Mouse (Mus musculus): ENCODE measurements around the gene Arhgap45. TPM values are rescaled to one million over a fixed set of nuclear protein-coding genes. Genes with fewer than 3 reads are reported as not detected.

The Arhgap45 gene
- polyA plus RNA-seq, 1 experiment from 2014 or later, result 1.9 TPM

DNA sequence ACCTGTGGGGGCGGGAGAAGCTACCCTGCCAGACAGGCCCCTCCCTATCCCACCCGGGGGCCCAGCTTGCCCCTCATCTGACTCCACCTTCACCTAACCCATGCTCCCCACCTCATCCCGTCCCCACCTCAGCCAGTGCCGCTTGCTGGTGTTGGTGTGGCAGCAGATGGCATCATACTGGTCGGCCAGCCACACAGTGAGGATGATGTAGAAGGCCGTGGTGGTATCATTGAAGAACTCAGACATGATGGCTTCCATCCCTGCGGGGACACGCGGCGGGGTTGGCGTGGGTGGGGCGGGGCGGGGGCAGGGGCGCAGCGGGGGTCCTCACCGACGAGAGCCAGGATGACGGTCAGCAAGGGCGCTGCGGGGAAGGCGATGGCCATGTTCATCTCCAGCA, 38.4 kb upstream of the Arhgap45 start:
- peaks cover 21% of the 10 kb centered on the region for H3K4me1 ChIP-seq
- WGBS, result 94% methylated on average over 21 of the region's 21 CpGs
- H3K9me3 ChIP-seq, result no peaks in the 10 kb centered on the region
- H3K36me3 ChIP-seq (replicated peaks), result peaks cover 42% of the 10 kb centered on the region
- no peak overlapping the region for H3K27ac ChIP-seq
- no peak overlapping the region for H3K4me2 ChIP-seq
- ATAC-seq (replicated peaks), result no peak
- H3K27me3 ChIP-seq (replicated peaks), result peaks cover 1% of the 10 kb centered on the region; the same call in 1 of the 2 replicates
- no peak overlapping the region for H3K4me3 ChIP-seq
- no peak overlapping the region for H3K9ac ChIP-seq

DNA sequence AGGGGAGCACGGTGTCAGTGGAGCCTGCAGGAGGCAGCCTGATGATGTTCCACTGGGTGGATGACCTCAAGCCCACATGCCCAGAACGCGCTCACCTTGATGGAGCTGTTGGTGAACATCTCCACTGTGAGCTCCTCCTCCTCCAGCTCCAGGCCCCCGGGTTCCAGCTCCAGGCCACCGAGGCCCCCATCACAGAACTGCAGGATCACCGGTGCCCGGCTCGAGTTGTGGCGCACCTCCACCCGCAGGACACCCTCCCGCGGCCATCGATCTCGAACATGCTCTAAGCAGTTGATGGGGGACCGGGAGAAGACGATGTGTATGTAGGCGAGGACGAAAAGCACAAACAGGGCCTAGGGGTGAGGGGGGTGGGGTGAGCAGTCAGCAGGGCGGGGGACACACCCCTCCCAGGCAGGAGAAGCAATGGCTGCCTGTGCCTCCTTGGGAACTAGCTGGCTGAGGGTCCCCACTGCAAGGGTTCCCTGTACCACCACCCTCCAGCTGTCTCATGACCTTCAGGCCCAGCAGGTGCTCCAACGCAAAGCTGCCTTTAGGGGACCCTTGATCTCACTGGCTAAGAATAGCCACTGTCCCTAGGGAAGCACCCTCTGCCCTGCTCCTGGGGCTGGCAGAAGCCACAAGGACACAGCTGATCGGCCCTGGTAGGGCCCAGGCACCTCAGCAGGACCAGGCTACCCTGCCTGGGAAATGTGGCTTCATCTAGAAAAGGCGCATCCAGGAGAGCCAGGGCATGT, 36.9 kb upstream of the Arhgap45 start:
- no peak overlapping the region for H3K9ac ChIP-seq
- no peak for ATAC-seq (replicated peaks)

DNA sequence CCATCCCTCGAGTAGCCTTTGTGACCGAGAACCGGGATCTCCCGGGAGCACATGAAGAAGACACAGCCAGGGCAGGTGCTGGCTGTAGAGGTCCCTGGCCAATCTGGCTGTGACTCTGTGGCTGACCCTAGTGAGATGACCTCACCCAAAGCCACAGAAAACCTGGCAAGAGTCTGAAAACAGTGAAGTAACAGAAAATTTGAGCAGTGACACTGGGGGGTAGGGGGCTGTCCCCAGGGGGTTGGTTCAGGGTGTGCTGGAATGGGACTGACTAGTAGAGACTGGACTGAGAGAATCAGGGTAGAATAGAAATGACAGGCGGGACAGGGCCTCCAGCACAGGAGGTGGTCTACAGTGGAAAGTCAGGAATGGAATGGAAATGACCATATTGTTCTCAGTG, 33.2 kb upstream of the Arhgap45 start:
- WGBS, result 71% methylated on average over 5 of the region's 5 CpGs
- Histone ChIP-seq H3K27ac (peak overlapping the region; percentile 93), H3K4me2 (peak overlapping the region; percentile 79), H3K36me3 (replicated peaks) (peaks cover 12% of the 10 kb centered on the region), H3K4me3 (peak overlapping the region; percentile 74), H3K27me3 (replicated peaks) (peaks cover 15% of the 10 kb centered on the region), H3K9ac (peak overlapping the region; percentile 89), H3K4me1 (peaks cover 47% of the 10 kb centered on the region), H3K9me3 (no peaks in the 10 kb centered on the region)
- no peak for ATAC-seq (replicated peaks)

More for the DNA sequence above, 36.9 kb upstream of the Arhgap45 start:
- H3K4me2 ChIP-seq, result no peak overlapping the region
- no peaks in the 10 kb centered on the region for H3K27me3 ChIP-seq (replicated peaks)
- no peak overlapping the region for H3K4me3 ChIP-seq
- no peaks in the 10 kb centered on the region for H3K9me3 ChIP-seq
- WGBS, result 91% methylated on average over 22 of the region's 22 CpGs
- peaks cover 42% of the 10 kb centered on the region for H3K36me3 ChIP-seq (replicated peaks)
- H3K4me1 ChIP-seq, result peaks cover 28% of the 10 kb centered on the region
- no peak overlapping the region for H3K27ac ChIP-seq

DNA sequence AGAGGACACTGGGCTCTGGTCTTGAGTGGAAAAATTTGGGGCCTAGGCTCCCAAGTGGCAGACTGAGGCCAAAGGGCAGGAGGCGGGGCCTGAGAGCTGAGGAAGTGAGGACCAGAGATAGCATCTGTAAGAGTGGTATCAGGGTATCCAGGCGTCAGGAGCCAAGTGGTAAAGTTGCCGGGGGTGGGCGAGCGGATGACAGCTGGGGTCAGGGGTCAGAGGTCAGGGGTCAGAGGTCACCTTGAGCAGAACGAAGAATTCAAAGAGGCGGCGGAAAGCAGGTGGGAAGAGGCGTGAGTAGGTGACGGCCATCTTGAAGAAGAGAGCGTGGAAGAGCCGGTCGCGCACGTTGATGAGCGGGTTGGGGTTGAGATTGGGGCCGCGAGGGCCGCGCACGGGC, 32.8 kb upstream of the Arhgap45 start:
- no peak for ATAC-seq (replicated peaks)

DNA sequence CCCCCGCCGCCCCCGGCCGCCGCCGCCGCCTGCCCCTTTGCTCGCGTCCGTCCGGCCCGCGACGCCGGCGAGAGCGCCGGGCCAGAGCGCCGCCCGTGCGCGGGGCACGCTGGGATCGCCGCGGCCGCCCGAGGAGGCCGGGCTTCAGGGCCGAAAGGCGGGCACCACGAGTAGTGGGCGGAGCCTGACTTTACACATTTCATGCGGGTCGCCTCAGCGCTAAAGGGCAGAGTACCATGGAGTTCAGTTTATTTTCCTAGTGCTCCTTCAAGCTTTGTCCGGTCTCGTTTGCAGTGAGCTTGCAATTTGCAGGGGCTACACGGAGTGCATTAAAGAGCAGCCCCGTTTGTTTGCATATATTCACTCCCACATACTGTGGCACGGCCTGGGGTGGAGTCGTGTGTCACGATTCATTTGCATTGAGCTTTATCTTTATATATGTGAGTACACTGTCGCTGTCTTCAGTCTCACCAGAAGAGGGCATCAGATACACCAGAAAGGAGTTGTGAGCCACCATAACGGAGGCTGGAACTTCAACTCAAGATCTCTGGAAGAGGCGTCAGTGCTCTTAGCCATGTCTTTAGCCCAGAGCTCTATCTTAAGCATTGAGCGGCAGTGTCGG, 32.1 kb upstream of the Arhgap45 start, which contains the start of gene Tmem259:
Gene Tmem259, minus strand, starts transcription at position 136 of the 622 bp plus-strand sequence.
- peaks cover 26% of the 10 kb centered on the region for H3K27me3 ChIP-seq (replicated peaks)
- peaks cover 55% of the 10 kb centered on the region for H3K4me1 ChIP-seq
- peak within 1 kb of the TSS; percentile 93 for H3K27ac ChIP-seq
- peak within 1 kb of the TSS; percentile 89 for H3K9ac ChIP-seq
- 0 out of 2 replicates have a peak, but pooled peaks cover 1% of the 10 kb centered on the region for H3K36me3 ChIP-seq (replicated peaks)
- H3K9me3 ChIP-seq, result no peaks in the 10 kb centered on the region
- peak within 1 kb of the TSS; percentile 74 for H3K4me3 ChIP-seq
- WGBS, result under 1% methylated on average over 48 of the region's 49 CpGs
- H3K4me2 ChIP-seq, result peak within 1 kb of the TSS; percentile 79
- peak; percentile 83 for ATAC-seq (replicated peaks)

More for the DNA sequence above, 32.8 kb upstream of the Arhgap45 start:
- H3K27ac ChIP-seq, result peak overlapping the region; percentile 93
- H3K4me3 ChIP-seq, result peak overlapping the region; percentile 74
- peak overlapping the region; percentile 79 for H3K4me2 ChIP-seq
- no peaks in the 10 kb centered on the region for H3K9me3 ChIP-seq
- H3K4me1 ChIP-seq, result peaks cover 51% of the 10 kb centered on the region
- H3K36me3 ChIP-seq (replicated peaks), result peaks cover 8% of the 10 kb centered on the region
- 3% methylated on average over 18 of the region's 21 CpGs for WGBS
- peaks cover 20% of the 10 kb centered on the region for H3K27me3 ChIP-seq (replicated peaks)
- H3K9ac ChIP-seq, result peak overlapping the region; percentile 89

DNA sequence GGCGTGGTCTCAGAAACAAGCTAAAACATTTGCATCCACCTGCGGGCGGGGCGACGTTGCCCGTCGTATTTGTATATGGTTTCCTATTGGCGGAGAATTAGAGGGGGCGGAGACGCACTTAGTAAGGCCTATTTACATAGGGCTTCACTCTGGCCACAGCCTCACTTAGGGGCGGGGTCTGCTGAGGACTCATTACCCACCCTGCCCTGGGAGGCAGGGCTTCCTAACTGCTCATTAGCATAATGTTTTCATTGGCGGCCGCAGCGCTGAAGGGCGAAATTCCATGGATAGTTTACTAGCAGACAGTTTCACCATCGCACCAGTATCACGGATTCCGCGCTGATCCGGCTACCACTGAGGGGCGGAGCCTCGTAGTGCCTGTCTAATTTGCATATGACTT, 31.6 kb upstream of the Arhgap45 start:
- Histone ChIP-seq H3K9me3 (no peaks in the 10 kb centered on the region), H3K9ac (peak overlapping the region; percentile 89), H3K36me3 (replicated peaks) (no peaks in the 10 kb centered on the region), H3K4me3 (peak overlapping the region; percentile 74), H3K27me3 (replicated peaks) (peaks cover 32% of the 10 kb centered on the region), H3K27ac (peak overlapping the region; percentile 93), H3K4me1 (peaks cover 55% of the 10 kb centered on the region), H3K4me2 (peak overlapping the region; percentile 79)
- peak; percentile 94 for ATAC-seq (replicated peaks)
- under 1% methylated on average over 22 of the region's 22 CpGs for WGBS

DNA sequence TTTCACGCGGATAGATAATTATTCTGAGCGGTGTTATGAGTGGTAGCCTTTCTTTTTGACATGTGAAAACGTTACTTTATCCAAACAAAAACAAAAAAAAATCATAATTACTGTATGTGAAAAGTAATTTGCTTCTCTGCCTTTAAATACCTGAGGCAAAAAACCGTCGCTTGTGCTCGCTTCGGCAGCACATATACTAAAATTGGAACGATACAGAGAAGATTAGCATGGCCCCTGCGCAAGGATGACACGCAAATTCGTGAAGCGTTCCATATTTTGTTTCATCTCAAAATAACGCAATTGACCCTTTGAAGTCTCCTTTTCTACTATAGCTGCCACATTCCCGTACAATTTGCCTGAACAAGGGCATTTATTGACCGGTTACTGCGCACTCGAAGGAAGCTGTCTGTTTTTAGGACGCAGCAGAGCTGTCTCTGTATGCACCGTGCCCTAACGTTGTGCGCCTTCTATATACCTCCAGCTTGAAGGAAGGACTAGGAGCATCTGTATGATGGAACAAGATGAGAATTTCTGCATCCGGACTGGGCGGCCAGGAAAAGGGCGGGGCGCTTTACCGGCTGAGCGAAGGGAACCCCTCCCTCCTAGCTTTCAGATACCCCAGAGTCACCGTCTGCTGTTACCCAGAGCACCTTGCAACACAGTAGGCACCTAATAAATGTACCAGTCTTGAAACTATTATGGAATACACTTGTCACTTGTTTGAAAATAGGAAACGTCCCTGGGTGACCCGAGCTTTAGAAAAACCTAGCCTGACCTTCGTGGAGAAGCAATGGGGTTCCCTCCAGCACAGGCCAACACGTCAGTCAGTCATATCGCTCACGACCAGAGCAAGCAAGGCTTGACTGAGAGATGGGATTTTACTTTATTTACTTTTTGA, 30.9 kb upstream of the Arhgap45 start:
- H3K4me1 ChIP-seq, result peaks cover 55% of the 10 kb centered on the region
- H3K4me3 ChIP-seq, result peak overlapping the region; percentile 74
- 2% methylated on average over 35 of the region's 35 CpGs for WGBS
- ATAC-seq (replicated peaks), result peak; percentile 15; the same call in 1 of the 2 replicates
- H3K9me3 ChIP-seq, result no peaks in the 10 kb centered on the region
- peak overlapping the region; percentile 79 for H3K4me2 ChIP-seq
- peaks cover 35% of the 10 kb centered on the region for H3K27me3 ChIP-seq (replicated peaks)
- H3K9ac ChIP-seq, result peak overlapping the region; percentile 64
- H3K27ac ChIP-seq, result peak overlapping the region; percentile 93
- H3K36me3 ChIP-seq (replicated peaks), result no peaks in the 10 kb centered on the region

DNA sequence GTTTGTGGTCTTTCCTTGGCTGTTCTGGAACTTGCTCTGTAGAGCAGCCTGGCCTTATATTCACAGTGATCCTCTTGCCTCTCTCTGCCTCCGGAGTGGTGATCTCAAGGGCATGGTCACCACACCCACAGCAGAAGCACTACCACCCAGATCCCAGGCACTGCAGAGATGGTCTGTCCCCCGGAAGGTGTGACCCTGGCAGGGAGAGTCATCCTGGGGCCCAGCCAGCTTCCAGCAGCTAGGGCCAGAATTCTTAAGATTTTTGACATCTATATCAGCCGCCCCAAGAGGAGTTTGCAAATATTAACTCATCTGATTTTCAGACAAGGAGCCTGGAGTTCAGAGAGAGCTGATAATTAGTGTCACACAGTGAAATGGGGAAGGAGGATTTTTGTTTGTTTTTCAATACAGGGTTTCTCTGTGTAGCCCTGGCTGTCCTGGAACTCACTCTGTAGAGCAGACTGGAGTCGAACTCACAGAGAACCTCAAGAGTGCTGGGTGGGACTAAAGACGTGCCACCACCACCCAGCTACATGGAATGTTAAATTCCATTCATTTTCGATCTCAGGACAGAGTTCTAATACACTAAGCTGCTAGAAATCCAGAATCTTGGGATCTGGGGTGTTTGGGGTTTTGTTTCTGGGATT, 30.1 kb upstream of the Arhgap45 start:
- Histone ChIP-seq H3K4me3 (peak overlapping the region; percentile 74), H3K27me3 (replicated peaks) (peaks cover 42% of the 10 kb centered on the region), H3K36me3 (replicated peaks) (no peaks in the 10 kb centered on the region), H3K9ac (peak overlapping the region; percentile 64), H3K27ac (peak overlapping the region; percentile 93), H3K9me3 (no peaks in the 10 kb centered on the region), H3K4me1 (peaks cover 48% of the 10 kb centered on the region), H3K4me2 (peak overlapping the region; percentile 79)
- WGBS, result 44% methylated on average over 6 of the region's 6 CpGs
- no peak for ATAC-seq (replicated peaks)

DNA sequence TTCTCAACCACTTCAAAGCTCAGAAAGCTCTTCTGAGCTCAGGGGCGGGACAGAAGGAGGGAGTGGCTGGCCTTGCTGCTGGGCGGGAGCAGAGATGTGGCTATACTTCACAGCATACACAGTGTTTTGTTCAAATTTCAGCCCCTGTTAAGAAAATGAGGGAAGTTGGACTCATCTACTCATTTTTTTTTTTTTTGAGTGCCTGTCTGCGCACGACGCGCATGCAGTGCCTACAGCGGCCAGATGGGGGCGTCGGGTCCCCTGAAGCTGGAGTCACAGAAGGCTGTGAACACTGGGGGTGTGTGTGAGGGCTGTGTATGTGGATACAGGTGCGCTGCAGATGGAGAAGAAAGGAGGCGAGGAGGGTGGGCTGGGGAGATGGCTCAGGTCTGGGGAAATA, 29.5 kb upstream of the Arhgap45 start:
- H3K36me3 ChIP-seq (replicated peaks), result no peaks in the 10 kb centered on the region
- peaks cover 42% of the 10 kb centered on the region for H3K27me3 ChIP-seq (replicated peaks)
- WGBS, result 3% methylated on average over 11 of the region's 11 CpGs
- no peak overlapping the region for H3K9ac ChIP-seq
- H3K4me3 ChIP-seq, result peak overlapping the region; percentile 8; the same call in 1 of the 2 replicates
- peak overlapping the region; percentile 19 for H3K4me2 ChIP-seq
- H3K4me1 ChIP-seq, result peaks cover 43% of the 10 kb centered on the region
- ATAC-seq (replicated peaks), result no peak
- no peak overlapping the region for H3K27ac ChIP-seq
- H3K9me3 ChIP-seq, result no peaks in the 10 kb centered on the region

DNA sequence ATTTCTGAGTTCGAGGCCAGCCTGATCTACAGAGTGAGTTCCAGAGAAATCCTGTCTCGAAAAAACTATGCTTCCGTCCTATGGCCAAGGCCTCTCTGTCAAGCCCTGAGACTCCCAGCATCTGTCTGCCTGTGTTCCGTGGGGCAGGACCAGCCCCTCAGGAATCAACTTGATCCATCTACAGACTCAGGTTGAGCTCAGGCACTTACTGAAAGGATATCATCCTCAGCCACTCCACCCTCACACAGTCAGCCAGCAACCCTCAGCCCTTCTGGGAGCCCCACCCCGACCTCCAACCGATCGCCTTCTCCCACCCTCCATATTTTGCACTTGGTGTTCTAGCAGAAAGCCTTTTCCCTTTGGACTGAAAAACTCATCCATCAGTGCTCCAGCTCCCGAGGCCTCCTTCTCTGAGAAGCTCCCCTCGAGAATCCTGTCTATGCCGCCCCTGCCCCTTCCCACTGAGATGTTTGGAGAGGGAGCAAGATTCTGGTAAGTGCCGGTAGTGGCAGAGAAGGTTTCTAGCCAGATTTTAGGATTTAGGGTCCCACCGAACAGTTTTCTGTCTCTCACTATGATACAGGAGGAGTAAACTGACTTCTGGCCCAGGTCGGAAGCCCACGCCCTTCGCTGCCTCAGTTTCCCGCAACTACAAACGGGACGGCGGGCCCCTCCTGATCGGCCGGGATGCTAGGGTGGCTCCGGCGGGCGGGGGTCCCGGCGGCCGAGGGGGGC, 28.5 kb upstream of the Arhgap45 start:
- ATAC-seq (replicated peaks), result no peak
- 13% methylated on average over 27 of the region's 27 CpGs for WGBS
- Histone ChIP-seq H3K9ac (peak overlapping the region; percentile 23), H3K4me3 (peak overlapping the region; percentile 40), H3K4me2 (peak overlapping the region; percentile 56), H3K9me3 (no peaks in the 10 kb centered on the region), H3K4me1 (peaks cover 35% of the 10 kb centered on the region), H3K27ac (no peak overlapping the region), H3K36me3 (replicated peaks) (no peaks in the 10 kb centered on the region), H3K27me3 (replicated peaks) (peaks cover 42% of the 10 kb centered on the region)
